Mouse (Mus musculus): ENCODE measurements around the gene Timm13.

The Timm13 gene

DNA sequence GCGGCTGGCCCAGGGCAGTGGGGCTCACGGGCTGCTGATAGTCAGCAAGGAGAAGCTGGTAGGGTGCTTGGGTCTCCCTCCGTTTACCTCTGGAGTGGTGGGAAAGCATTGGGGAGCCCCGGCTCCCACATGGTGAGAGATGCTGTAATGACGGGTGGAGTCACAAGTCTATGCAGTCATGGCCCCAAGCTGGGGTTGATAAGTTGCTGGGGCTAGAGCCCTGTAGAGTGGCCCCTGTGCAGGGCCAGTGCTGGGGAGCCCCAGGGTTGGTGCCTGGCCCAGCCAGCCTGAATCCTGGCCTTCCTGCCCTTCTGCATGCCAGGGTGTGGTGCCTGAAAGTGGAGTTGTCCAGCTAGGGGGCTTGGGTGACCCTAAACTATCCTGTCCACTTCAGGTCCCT, 38.5 kb downstream of the Timm13 start:
- no peak for DNase-seq (ENCODE audit: low read depth)

DNA sequence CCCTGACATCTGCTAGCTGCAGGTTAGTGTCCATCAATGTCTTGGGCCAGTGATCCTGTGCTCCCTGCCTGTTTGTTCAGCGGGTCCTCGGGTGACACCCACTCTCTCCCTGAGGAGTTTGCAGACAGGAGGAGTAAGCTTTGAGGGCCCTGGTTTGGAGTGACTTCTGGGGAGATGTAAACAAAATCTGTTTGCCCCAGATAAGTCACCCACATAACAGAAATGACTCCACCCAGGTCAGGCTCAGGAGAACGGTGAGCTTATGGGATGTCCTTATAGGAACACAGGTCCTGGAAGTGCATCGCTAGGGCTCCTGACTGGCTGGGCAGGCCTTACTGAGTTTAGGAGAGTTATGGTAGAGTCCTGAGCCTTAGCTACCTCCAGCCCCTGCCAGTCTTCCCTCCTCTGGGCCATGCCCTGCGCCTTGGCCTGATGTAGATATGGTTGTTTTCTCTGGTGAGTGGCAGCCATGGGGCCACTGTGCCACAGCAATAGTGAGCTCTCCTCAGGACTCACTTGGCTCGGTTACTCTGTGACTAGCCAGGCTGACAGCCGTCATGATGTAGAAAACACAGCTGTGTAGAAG, 42.3 kb downstream of the Timm13 start:
- DNase-seq (ENCODE audit: low read depth): no peak

DNA sequence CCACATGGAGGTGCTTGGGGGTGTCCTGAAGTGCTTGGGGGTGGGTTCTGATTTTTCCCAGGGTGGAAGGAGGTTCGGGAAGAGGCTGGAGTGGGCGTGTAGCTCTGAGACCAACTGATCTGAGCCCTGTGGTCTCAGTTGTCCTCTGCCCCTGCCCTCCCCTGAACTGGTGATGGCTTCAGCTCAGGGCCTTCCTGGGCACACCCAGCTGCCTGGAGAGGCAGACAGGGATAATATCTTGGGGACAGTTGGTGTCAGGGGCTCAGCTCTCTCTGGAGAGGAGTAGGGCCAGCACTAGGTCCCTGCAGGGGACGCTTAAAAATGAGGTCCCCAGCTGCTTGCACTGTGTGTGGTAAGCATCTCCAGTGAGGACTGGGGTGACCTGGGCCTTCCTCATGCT, 42.9 kb downstream of the Timm13 start:
- DNase-seq (ENCODE audit: low read depth): no peak

DNA sequence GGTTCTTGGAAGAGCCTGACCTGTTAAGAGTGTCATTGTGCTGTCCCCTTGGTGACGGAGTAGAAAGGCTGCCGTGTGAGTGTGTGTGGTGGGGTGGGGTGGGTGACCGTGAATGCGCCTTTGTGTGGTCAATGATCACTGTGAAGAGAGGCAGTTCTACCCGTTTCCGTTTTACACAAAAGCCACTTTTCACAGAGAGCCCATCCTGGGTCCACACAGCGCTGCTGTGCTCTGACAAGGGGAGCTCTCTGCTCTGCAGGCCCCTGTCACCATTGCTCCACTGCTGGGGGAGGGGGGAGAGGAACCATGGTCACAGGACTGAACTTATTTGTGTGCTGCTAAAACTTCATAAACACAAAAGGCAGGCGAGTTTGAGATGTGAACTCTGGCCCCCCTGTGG, 43.4 kb downstream of the Timm13 start:
- no peak for DNase-seq (ENCODE audit: low read depth)

- no peak for DNase-seq (ENCODE audit: low read depth)
These were observed 43.9 kb downstream of the Timm13 start for GRCm38 (mm10) chr10:80856908-80857307.

GRCm38 (mm10) chr10:80856267-80856666, 44.5 kb downstream of the Timm13 start:
- no peak for DNase-seq (ENCODE audit: low read depth)

- no peak for DNase-seq (ENCODE audit: low read depth)
These were observed 45.1 kb downstream of the Timm13 start for GRCm38 (mm10) chr10:80855749-80856073.

GRCm38 (mm10) chr10:80854913-80855748, 45.6 kb downstream of the Timm13 start, which contains the start of the genes Lsm7 and Sppl2b:
Gene Lsm7, minus strand, starts transcription at chr10:80855209.
Gene Sppl2b, plus strand, starts transcription at chr10:80855275.
- DNase-seq (ENCODE audit: low read depth): peak; percentile 89
